Mouse (Mus musculus): Measurements from ENCODE around the gene A630095N17Rik. TPM values are rescaled to one million over a fixed set of nuclear protein-coding genes. Genes with fewer than 3 reads are reported as not detected.

The A630095N17Rik gene
- polyA plus RNA-seq (2014; fragmentation: Illumina TruSeq; extraction: RNeasy Lipid Tissue Mini Kit (QIAGEN cat#74804); ENCODE audit: low read depth, low replicate concordance): not detected

GRCm38 (mm10) chr1:75231664-75232152 is at the start of gene A630095N17Rik:
Gene A630095N17Rik, minus strand, starts transcription at chr1:75232102.

DNA sequence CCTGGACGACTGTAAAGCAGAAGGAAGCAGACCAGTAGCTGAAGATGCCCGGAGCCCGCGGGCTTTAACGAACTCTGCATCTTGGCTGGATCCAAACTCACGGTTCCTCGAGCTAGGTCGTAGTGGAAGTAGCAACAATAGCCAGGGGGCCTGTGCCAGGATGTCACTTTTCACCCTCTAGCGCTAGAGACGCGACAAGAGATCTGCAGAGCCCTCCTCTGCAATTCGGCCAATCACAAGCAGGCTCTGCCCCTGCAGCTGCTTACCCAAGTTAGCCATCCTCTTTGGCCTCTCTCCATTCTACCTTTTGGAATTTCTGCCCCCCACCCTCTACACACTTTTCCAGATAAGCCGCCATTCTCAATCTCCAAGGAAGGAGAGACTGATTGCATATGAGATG is 46.3 kb upstream of the A630095N17Rik start, which contains the start of gene Resp18:
Resp18 (minus strand) TSS at position 188 of the 400 bp plus-strand sequence.

DNA sequence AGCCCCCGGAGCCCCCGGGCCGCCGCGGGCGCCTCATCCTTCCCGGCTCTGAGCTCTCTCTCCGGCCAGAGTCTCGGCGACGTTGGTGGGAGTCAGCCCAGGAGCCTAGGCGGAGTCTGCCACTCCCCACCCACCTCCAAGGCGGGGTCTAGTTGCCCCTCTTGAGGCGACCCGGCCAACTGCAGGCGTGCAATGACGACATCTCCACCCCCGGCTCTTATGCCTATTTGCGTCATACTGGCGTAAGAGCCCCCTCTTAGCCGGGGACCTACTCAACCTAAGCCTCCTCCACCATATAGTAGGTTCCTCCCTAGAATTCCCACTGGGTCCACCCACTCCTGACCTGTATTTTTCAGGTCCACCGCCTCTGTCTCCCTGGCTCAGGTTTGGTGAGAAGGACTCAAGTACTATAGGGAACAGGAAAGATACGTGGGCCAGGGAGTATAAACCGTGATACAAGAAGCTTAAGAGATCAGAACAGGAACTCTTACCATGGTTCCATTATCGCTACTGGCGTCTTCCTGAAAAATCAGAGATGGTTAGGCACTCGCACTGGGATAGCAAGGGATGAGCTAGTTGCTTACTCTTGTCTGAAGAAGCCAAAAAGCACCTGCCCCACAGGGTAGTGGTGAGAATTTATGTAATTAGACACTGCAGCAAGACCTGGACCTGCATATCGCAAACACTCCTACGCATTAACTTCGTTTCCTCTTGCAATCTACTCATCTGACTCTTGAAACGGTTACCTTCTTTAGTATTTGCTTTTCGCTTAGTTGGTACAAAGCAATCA is 32.4 kb upstream of the A630095N17Rik start, which contains the start of gene Ptprn:
Ptprn (minus strand) TSS at position 412 of the 790 bp plus-strand sequence.

GRCm38 (mm10) chr1:75236117-75237050 is 4.5 kb upstream of the A630095N17Rik start, which contains the start of gene Dnajb2:
Gene Dnajb2, plus strand, starts transcription at chr1:75236406.

DNA sequence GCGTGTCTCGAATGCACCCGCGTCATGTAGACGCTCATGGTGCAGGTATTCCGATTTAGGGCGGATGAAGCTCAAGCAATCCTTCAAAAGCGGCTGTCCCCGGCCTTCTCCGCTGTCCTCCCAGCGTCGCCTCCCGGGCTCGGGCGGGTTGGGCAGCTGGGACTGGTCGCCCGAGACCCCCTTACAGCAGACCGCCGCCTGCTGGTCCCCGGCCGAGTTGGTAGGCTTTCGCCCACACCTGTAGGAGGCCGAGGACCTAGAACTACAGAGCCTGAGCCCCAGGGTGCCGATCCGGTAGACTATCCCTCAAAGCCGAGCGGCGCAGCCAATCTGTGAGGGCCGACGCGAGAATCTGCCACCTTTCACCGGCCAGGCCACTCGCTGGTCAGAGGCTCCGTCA is 12.4 kb downstream of the A630095N17Rik start, which contains the start of gene Tuba4a:
Tuba4a (minus strand) TSS at position 335 of the 400 bp plus-strand sequence.

DNA sequence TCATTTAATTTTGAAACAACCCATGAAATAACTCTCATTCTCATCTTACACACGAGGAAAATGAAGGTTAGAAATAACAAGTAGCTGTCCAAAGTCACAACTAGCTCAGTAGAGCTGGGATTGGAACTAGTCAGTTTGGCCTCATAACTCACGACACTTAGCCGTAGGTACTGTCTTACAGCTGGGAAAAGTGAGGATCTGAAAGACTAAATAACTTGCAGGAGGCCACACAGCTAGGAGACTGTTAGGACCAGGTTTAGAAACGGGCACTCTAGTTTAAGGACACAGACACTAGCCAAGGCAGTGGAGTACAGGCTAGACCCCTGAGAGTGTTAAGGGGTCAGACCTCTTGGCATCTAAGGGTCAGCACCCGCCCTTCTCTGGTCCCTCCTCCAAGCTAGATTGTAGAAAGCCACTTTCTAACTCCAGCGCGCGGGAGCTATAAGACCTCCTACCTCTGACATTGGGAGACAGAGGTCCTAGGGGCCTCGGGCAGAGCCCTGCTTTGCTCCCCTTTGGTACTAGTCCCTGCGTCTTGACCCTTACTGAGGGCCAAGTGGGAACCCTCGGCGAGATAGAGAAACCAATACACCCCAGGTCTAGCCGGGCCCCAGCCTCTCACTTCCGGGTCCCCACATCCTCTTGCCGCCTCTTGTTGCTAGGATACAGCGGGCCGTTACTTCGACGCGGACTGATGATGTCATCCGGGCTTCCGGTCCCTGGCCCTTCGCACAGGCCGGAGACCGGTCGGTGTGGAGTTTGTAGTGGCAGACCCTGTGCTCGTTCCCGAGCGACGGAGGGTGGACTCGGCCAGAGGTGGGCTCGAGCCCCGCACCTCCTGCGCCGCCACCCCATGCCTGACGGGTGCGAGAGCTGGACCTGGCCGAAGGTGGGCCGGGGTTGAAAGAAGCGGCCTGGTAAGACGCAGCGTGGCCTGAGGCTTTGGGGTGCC is 21.5 kb downstream of the A630095N17Rik start, which contains the start of the genes Glb1l and Stk16:
Glb1l (minus strand) TSS at position 678 of the 952 bp plus-strand sequence.
Stk16 (plus strand) TSS at position 703 of the 952 bp plus-strand sequence.

GRCm38 (mm10) chr1:75191622-75192402 is 40.1 kb downstream of the A630095N17Rik start, which contains the start of the genes Ankzf1 and Atg9a:
Gene Ankzf1, plus strand, starts transcription at chr1:75192151.
Gene Atg9a, minus strand, starts transcription at chr1:75192196.

DNA sequence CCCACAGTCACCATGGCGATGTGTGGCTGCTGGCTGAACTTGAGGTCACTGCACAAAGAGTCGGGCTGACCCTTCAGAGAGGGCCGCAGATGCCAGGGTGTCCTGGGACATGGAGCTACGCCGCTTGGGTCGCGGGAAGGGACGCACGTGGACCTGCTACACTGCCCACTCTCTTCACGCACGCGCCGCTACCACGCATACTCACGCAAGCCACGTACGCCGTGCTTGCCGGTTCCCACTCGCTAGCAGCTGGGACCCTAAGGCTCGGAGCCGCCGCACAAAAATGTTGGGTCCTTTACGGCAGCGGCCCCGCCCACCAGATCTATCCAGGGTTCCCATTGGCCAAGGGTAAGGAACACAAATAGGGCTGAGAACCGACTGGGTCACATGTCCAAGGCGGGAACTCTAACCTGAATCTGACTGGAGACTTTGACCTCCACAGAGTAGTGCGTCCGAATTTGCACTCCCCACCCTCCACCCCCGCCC is 51.8 kb downstream of the A630095N17Rik start, which contains the start of gene Abcb6:
Abcb6 (minus strand) TSS at position 288 of the 486 bp plus-strand sequence.

Other genes with a start within 250 kb of the A630095N17Rik start
- gene Nhej1, start 106.9 kb downstream of the A630095N17Rik start, polyA plus RNA-seq (2014; fragmentation: Illumina TruSeq; extraction: RNeasy Lipid Tissue Mini Kit (QIAGEN cat#74804); ENCODE audit: low read depth, low replicate concordance): 4.7 TPM
- 0.62 TPM for gene Slc23a3, start 98.2 kb downstream of the A630095N17Rik start, polyA plus RNA-seq (2014; fragmentation: Illumina TruSeq; extraction: RNeasy Lipid Tissue Mini Kit (QIAGEN cat#74804); ENCODE audit: low read depth, low replicate concordance)
- gene Cnppd1, start 89.4 kb downstream of the A630095N17Rik start, polyA plus RNA-seq (2014; fragmentation: Illumina TruSeq; extraction: RNeasy Lipid Tissue Mini Kit (QIAGEN cat#74804); ENCODE audit: low read depth, low replicate concordance): 44.8 TPM
- 64.7 TPM for gene Retreg2, start 89.3 kb downstream of the A630095N17Rik start, polyA plus RNA-seq (2014; fragmentation: Illumina TruSeq; extraction: RNeasy Lipid Tissue Mini Kit (QIAGEN cat#74804); ENCODE audit: low read depth, low replicate concordance)
- gene Zfand2b, start 63.5 kb downstream of the A630095N17Rik start, polyA plus RNA-seq (2014; fragmentation: Illumina TruSeq; extraction: RNeasy Lipid Tissue Mini Kit (QIAGEN cat#74804); ENCODE audit: low read depth, low replicate concordance): 24.0 TPM
- gene Abcb6, start 51.7 kb downstream of the A630095N17Rik start, polyA plus RNA-seq (2014; fragmentation: Illumina TruSeq; extraction: RNeasy Lipid Tissue Mini Kit (QIAGEN cat#74804); ENCODE audit: low read depth, low replicate concordance): 17.0 TPM
- 26.4 TPM for gene Ankzf1, start 40.0 kb downstream of the A630095N17Rik start, polyA plus RNA-seq (2014; fragmentation: Illumina TruSeq; extraction: RNeasy Lipid Tissue Mini Kit (QIAGEN cat#74804); ENCODE audit: low read depth, low replicate concordance)
- gene Atg9a, start 39.9 kb downstream of the A630095N17Rik start, polyA plus RNA-seq (2014; fragmentation: Illumina TruSeq; extraction: RNeasy Lipid Tissue Mini Kit (QIAGEN cat#74804); ENCODE audit: low read depth, low replicate concordance): 26.4 TPM
- 40.7 TPM for gene Glb1l, start 21.3 kb downstream of the A630095N17Rik start, polyA plus RNA-seq (2014; fragmentation: Illumina TruSeq; extraction: RNeasy Lipid Tissue Mini Kit (QIAGEN cat#74804); ENCODE audit: low read depth, low replicate concordance)
- gene Stk16, start 21.3 kb downstream of the A630095N17Rik start, polyA plus RNA-seq (2014; fragmentation: Illumina TruSeq; extraction: RNeasy Lipid Tissue Mini Kit (QIAGEN cat#74804); ENCODE audit: low read depth, low replicate concordance): 100 TPM
- 55.1 TPM for gene Tuba4a, start 12.2 kb downstream of the A630095N17Rik start, polyA plus RNA-seq (2014; fragmentation: Illumina TruSeq; extraction: RNeasy Lipid Tissue Mini Kit (QIAGEN cat#74804); ENCODE audit: low read depth, low replicate concordance)
- 54.8 TPM for gene Dnajb2, start 4.3 kb upstream of the A630095N17Rik start, polyA plus RNA-seq (2014; fragmentation: Illumina TruSeq; extraction: RNeasy Lipid Tissue Mini Kit (QIAGEN cat#74804); ENCODE audit: low read depth, low replicate concordance)
- 0.16 TPM for gene Ptprn, start 32.4 kb upstream of the A630095N17Rik start, polyA plus RNA-seq (2014; fragmentation: Illumina TruSeq; extraction: RNeasy Lipid Tissue Mini Kit (QIAGEN cat#74804); ENCODE audit: low read depth, low replicate concordance)
- not detected for gene Resp18, start 46.3 kb upstream of the A630095N17Rik start, polyA plus RNA-seq (2014; fragmentation: Illumina TruSeq; extraction: RNeasy Lipid Tissue Mini Kit (QIAGEN cat#74804); ENCODE audit: low read depth, low replicate concordance)
- gene Dnpep, start 85.9 kb upstream of the A630095N17Rik start, polyA plus RNA-seq (2014; fragmentation: Illumina TruSeq; extraction: RNeasy Lipid Tissue Mini Kit (QIAGEN cat#74804); ENCODE audit: low read depth, low replicate concordance): 85.7 TPM
- gene Des, start 128.2 kb upstream of the A630095N17Rik start, polyA plus RNA-seq (2014; fragmentation: Illumina TruSeq; extraction: RNeasy Lipid Tissue Mini Kit (QIAGEN cat#74804); ENCODE audit: low read depth, low replicate concordance): 40.0 TPM
- 9.7 TPM for gene Speg, start 143.2 kb upstream of the A630095N17Rik start, polyA plus RNA-seq (2014; fragmentation: Illumina TruSeq; extraction: RNeasy Lipid Tissue Mini Kit (QIAGEN cat#74804); ENCODE audit: low read depth, low replicate concordance)
- gene Gmppa, start 203.8 kb upstream of the A630095N17Rik start, polyA plus RNA-seq (2014; fragmentation: Illumina TruSeq; extraction: RNeasy Lipid Tissue Mini Kit (QIAGEN cat#74804); ENCODE audit: low read depth, low replicate concordance): 103 TPM
- gene Asic4, start 218.3 kb upstream of the A630095N17Rik start, polyA plus RNA-seq (2014; fragmentation: Illumina TruSeq; extraction: RNeasy Lipid Tissue Mini Kit (QIAGEN cat#74804); ENCODE audit: low read depth, low replicate concordance): not detected
- 31.5 TPM for gene Chpf, start 247.2 kb upstream of the A630095N17Rik start, polyA plus RNA-seq (2014; fragmentation: Illumina TruSeq; extraction: RNeasy Lipid Tissue Mini Kit (QIAGEN cat#74804); ENCODE audit: low read depth, low replicate concordance)
- gene Tmem198, start 247.4 kb upstream of the A630095N17Rik start, polyA plus RNA-seq (2014; fragmentation: Illumina TruSeq; extraction: RNeasy Lipid Tissue Mini Kit (QIAGEN cat#74804); ENCODE audit: low read depth, low replicate concordance): 1.2 TPM